Mouse (Mus musculus) CD4-positive naive resting alpha-beta T cell, adult 76 days (primary cell): ENCODE measurements around the gene Ctsh. TPM values are rescaled to one million over a fixed set of nuclear protein-coding genes. Genes with fewer than 3 reads are reported as not detected.

Source experiments
- total RNA-seq: library from RNA; stranded (reverse); gene quantifications from one replicate; pipeline ENCODE4 v1.2.4, GENCODE M21; 2023

Gene Ctsh
- total RNA-seq, result 31.3 TPM

DNA sequence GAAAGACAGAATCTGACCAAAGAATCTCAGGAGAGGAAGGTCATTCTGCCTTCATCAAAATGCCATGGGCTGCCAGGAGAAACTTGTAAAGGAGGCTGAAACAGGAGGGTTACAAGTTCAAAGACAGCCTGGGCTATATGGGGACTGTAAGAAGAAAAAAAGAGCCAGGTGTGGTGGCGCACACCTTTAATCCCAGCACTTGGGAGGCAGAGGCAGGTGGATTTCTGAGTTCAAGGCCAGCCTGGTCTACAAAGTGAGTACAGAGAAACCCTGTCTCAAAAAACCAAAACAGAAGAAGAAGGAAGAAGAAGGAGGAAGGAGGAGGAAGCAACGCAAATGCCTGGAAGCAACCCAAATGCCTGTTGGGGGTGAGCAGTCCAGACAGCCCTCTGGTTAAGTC lies at the start of gene Ctsh:
Gene Ctsh (plus strand): TSS at position 301 of the 400 bp plus-strand sequence.

DNA sequence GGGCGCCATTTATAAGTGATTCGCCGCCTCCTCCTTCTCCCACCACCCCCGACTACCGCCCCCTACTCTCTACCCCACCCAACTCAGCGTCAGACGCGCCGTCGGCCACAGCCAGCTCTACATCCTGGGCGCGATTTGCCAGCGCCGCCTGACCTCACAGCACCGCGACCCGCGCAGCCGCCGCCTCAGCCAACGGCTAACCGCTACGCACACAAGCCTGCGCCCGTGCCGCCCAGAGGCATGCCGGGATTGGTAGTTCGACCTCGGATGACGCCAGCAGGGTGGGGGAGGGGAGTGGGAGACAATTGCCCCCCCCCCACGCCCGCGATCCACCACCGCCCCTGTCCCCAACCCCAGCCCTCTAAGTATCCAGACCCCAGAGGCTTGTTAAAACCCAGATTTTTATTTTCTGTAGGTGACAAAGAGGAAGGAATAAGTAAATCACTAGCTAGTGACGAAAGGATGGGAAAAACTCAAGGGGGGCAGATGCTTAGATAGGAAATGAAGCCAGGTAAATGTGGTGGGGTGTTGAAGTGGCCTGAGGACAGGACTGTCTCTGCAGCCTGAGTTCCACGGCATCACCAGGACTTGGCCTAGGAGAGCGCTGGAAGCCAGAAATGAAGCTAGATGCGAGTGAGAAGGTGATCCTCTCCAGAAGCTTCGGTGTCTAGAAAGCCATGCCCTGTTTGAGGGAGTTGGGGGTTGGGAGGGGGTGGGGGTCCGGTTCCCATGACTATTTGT lies 60.8 kb downstream of the Ctsh start, which contains the start of gene Morf4l1:
Gene Morf4l1 (minus strand): TSS at position 208 of the 741 bp plus-strand sequence.

Other genes with a start within 250 kb of the Ctsh start
- gene Rasgrf1, start 144.2 kb upstream of the Ctsh start, total RNA-seq, result not detected
- gene Morf4l1, start 60.6 kb downstream of the Ctsh start, total RNA-seq, result 422 TPM
- gene Adamts7, start 108.9 kb downstream of the Ctsh start, total RNA-seq, result not detected
- 38.4 TPM for gene Tbc1d2b, start 216.7 kb downstream of the Ctsh start, total RNA-seq